Mouse (Mus musculus) 3T3-L1 (cell line): Measurements from ENCODE around the gene Cdh23.

Experiments used
- DNase-seq: peaks from one replicate; pipeline ENCODE4 v3.0.0-alpha.2; 2015; ENCODE audit warnings: low read depth, low spot score

Cdh23 gene

DNA sequence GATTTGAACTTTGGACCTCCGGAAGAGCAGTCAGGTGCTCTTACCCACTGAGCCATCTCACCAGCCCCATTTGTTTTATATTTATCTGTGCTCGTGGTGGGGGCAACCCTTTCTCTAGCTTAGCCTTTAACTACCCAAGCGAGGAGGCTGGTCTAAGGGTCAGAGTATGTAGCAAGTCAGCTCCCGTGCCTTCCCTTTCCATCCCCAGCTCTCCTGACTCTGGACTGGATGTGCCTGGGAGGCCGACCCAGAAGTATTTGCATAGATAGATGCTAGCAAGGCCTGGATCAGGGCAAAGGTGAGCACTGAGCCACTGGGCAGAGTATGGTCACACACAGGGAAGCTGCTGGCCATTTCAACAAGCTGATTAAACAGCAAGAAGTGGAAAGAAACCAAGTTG, 12.5 kb upstream of the Cdh23 start:
- no peak for DNase-seq

DNA sequence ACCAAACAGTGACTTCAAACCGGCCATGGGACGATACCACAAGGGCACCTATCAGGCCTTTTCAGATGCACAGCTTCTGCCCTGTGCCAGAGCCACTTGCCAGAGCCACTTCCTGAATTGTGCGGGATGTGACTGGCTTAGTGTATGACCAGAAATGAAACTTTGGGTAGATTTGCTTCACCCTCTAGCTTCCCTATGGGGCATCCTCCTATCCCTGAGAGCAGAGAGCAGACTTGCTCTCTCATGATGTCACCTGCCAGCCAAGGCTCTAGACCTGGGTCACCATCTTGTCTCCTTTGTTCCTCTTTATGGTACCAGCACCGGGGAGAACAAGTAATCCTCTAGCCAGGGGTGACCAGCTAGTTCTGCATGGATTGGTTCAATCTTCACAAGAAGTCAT, 10.0 kb upstream of the Cdh23 start:
- no peak for DNase-seq

DNA sequence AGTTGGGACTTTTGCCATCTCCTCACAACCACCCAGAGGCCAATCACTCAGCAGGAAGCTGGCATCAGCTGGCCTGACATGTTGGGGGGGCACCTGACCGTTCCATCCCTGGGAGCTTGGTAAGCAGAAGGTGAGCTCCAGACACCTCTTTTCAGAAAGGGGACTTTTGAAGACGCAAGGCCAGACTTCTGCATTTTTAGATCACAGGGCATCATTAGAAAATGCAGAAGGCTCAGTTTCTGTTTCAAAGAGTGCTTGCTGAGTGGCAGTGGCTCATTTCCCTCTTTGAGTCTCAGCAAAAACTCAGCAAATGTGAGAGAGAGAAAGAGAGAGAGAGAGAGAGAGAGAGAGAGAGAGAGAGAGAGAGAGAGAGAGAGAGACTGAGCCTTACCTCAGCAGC, 8.8 kb upstream of the Cdh23 start:
- no peak for DNase-seq

DNA sequence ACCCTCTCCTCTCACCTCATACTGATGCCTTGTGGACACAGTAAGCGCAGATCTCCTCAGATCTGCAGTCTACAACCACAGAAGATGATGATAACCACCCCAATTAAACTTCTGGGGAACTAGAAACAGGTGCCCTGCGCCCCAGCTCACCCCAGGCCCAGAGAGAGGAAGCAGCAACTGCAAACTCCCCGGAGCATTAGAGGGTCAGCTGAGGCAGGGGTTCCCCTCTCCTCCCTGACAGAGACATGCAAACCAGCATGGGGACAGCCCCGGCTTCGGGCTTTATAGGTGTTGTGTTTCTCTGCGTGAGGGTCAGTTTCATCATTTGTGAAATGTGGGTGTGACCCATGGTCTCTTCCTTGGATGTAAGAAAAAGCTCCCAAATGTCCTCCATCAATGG, 1.5 kb upstream of the Cdh23 start:
- no peak for DNase-seq

DNA sequence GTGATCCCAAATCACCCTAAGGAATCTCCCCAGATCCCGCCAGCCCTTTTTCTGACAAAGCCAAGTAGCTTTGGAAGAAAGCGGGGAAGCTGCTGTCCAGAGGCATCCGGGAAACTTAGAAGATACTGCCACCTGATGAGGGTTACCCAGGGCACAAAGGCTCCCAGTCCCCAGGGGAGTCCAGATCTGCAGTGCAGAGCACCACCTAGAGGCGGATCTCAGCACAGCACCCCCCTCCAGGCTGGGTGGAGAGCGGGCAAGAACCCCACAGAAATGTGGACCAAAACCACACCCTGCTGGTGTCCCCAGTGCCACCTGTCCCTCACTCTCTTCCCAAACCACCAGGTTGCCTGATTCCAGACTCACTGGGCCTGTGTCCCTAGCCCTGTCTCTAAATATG, 685 bp upstream of the Cdh23 start:
- peak; percentile 51 for DNase-seq

DNA sequence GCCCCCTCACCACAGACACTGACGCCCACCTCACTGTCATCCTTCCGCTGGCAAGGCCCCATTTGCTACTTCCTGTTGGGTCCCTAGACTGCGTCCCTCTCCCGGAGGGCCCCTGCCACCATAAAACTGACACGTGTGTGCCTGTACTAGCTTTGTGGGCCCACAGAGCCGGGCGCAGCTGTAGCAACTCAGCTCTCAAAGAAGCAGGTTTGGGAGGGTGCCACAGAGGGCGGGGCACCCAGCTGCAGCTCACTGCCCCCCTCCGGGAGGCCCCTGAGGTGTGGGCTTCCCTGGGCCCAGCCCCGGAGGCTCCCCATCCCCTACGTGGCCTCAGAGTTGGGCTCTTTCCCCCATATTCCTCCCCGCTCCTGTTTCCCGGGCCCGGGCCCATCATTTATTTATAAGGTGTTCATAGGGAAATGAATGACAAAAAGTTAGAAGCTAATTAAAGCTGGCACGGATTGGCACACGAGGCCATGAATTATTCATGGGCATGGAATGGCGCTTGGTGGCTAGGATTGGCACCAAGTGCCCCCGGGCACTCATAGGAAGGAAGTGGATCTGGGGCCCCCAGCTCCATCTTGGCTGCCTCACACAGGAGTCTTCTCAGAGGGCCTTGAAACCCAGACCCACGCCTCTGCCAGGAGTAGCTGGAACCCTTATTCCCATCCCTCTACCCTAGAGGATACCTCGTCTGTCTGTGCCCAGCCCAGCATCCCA, 4.5 kb downstream of the Cdh23 start:
- DNase-seq = no peak

DNA sequence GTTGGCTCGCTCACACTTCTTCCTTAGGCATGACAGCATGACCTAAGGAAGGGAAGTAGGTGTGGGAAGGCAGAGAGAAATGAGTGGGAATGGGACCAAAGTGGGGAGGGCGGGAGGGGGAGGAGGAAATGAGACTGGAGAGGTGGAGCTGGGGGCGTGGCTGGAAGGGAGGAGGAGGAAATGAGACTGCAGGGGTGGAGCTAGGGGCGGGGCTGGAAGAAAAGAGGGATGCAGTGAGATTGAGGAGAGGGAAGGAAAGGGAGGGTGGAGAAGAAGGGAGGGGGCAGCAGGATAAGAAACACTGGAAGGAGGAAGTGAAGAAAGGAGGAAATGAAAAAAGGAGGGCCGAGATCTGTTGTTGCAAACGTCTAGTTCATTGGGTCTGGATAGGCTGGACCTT, 5.3 kb downstream of the Cdh23 start:
- DNase-seq = no peak

DNA sequence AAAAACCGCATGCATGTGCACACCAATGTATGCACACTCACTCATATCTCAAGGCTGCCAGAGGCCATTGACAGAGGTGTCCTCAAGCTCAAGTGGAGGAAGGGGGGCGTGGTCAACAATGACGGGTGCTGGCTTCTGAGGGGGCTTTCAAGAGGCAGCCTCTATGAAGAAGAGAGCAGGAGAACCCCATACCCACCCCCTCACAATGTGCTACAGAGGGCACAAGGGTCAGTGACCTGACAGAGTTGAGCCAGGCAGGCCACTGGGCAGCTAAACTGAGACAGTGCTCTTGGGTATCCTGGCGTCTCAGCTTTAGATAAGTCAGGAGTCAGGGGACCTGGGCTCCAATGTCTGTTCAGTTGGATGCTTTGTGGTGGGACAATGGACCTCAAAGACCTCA, 6.9 kb downstream of the Cdh23 start:
- DNase-seq = no peak

DNA sequence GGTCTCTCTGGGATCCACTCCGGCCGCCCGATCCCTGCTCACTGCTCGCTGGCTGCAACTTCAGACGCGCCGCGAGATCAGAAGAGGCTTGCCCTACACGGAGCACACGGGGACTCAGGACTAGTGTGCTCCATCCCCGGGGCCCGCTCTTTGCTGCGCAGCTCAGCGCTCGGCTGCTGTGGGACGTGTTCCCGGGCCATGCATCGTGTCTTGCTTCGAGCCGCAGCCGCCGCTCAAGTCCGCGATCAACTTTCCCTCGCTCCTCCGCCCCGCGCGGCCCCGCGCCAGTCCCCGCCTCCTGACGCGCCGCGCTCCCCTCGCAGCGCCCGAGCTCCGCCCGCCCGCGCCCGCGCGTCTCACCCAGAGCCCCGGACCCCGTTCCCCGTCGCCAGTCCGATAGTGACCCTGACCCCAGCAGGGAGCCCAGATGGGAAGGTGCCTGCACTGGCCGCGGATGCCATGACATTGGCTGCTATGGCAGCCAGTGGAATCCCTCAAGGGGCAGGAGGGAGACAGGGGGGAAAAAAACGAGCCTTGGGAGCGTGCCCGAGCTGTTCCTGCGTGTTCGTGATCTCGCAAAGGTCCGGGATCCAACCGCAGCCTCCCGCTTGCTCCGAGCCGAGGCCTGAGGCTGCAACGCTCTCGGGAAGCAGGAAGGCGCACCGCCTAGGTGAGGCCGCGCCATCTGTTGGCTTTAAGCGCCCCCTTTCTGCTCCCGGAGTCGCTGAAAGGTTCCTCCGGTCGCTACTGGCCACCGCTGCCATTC, 9.1 kb downstream of the Cdh23 start:
- DNase-seq = no peak

DNA sequence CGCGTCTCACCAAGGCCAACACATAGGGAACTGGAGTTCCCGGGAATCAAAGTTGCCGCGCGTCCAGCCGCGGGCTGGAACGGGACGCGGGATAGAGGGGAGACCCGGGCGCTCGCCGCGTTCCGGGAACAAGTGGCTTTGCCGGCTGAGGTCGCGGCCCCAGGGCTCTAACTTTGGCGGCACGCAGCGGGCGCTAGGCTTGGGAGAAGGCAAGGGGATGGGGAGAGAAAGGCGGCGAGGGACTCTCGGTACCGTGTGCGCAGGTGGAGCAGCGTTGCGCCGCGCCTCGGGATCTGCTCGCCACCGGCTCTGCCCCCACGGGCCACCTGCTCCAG, 9.7 kb downstream of the Cdh23 start:
- DNase-seq = no peak

DNA sequence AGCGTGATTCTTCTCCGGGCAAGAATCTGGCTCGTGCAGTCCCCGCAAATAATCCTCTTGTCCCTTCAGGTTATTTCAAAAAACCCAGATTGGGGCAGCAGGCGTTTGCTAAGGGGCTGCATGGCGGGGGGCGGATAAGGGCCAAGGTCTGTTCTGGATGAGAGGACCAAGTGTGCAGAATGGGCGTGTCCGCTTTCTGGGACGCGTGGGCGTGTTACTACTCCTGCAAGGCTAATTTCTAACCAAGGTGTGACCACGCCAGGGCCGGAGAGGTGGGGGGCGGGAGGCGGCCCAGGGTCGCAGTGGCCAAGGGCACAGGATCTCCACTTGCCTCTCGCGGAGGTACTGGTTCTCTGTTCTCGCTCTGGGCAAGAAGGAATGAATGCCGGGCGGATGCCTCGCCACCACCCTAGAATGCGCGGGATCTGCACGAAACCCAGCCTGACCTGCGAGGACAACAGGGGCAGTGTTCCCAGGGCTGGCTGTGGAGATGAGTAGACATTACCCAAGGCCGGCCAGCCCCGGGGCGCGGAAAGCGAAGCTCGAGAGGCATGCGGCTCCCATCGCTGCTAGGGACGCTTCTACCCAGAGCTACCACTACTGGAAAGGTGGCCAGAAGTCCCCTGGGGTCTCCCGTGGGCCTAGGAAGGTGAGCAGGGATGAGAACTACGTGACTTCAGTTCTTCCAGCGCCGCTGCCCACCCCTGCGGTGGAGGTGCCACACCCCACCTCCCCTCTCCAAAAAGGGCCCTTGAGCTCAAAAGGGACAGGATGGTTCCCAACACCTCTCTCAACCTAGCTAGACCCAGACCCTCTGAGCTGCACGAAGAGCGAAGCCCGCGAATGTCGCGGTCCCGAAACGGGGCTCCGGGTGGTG, 10.3 kb downstream of the Cdh23 start:
- no peak for DNase-seq

DNA sequence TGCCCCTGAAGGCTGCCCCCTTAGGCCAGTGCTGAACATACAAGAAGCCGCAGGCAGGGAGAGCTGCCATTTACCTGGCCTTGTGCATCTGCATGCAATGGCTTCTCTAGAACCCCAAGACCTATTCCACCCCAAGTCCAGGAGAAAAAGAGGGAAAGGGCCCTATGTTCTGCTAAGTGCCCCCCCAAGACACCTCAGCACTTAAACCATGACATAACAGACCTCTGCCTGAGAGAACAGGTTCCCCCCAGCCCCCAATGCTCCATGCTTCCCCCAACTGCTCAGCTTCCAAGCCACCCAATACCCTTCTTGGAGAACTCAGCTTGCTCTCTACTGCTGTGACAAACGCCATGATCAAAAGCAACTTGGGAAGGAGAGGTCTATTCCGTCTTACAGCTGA, 17.4 kb downstream of the Cdh23 start:
- DNase-seq = no peak

DNA sequence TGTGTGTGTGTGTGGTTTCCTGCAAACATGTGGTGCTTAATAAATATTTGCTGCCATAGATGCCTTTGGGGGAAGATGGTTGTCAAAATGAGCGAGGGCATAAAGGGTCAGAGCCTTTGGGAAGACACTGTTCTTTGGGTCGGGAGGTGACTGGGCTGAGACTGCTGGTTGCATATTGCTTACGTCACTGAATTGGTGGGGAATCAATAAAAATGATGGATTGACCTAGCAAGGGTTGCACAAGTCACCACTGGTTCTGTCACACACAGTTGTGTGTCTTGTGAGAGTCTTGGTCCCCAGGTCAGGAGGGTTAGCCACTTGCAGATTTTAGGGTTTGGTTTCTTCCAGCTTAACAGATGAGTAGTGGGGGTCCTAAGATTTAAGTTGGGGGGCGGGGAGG, 19.0 kb downstream of the Cdh23 start:
- no peak for DNase-seq

DNA sequence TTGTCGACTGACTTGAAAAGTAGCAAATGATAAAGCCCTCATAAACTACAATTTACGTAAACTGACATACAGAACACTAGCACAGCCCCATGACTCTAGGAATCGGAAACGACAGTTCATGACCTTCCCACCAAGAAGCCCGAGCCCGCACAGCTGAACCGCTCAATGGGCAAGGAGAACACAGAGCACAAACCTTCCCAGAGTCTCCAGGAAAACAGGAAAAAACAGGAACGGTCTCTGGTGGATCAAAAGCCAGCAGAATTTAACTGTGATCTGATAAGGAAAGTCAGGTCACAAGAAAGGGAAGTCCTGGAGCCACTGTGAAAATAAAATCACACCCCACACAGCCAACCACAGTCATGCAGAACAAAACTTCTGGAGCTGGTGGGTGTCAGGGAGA, 26.1 kb downstream of the Cdh23 start:
- no peak for DNase-seq

DNA sequence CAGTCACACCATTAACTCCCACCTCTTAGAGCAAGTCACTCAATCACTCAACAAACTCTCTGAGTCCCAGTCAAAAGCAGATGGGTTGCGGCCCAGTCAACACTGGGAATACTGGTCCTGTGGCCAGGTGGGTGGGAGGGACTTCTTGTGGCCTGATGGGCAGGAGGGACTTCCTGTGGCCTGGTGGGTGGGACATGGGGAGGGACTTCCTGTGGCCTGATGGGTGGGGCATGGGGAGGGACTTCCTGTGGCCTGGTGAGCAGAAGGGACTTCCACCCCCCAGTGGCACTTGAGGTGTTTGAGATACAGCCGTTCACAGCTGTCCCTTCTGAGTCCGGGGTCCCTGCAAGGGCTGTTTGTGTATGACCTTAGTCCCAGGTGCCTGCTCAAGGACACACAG, 27.7 kb downstream of the Cdh23 start:
- no peak for DNase-seq

DNA sequence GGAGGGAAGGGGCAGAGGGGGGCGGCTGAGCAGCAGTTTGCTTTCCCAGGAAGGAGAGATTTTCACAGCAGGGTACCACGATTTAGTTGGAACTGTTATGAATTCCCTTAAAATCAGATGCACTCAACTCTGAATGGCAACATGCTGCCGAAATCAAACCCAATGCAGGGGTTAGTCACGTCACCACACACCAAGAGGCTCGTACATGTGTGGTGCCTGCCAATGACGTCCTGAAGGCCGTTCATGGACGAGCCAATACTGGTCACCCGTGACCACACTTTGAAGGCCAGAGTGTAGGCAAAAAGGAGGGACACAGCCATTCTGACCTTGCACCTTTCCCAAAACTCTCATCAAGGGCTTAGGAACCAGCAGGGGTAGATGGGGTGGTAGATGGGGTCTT, 35.3 kb downstream of the Cdh23 start:
- DNase-seq = no peak

DNA sequence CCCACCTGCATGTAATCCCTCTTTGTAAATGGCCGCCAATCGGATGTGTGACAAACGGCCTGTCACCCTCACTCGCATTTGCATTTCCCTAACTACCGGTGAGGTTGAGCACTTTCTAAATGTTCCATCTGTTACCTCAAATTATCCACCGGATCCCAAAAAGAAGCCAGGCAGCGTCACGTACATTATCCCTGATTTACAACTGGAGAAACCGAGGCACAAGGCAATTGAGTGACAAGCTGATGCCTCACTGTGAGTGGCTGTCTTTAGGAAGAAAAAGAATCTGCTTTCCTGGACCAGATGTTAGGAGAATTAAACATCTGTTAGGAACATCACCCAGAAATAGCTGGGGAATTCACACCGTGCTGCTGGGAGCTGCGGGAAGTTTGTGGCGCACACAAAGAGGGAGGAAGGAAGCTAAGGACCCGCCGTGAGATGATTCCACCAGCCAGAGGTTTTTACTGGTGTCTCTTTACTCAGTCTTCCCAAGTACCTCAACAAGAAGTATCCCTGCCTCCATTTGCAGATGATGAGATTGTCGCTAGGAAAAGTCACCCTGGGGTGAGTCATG, 36.8 kb downstream of the Cdh23 start:
- DNase-seq = no peak

DNA sequence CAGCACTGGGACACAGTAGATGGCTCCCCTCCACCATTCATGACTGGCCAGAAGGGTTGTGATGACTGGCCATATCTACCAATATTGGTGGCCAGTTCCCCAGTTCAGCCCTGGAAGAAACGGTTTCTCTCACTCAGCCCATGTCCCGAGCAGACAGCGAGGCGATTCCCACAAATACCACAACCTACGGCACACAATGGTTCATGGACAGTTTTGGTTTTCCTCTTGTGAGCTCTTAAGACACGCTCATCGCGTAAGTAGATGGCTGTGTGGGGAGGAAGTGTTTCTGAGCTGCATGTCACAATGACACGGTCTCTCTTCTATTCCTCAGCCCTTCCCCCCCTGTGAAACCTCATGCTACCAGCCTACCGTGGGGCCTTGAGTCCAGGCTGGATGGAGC, 38.1 kb downstream of the Cdh23 start:
- no peak for DNase-seq

DNA sequence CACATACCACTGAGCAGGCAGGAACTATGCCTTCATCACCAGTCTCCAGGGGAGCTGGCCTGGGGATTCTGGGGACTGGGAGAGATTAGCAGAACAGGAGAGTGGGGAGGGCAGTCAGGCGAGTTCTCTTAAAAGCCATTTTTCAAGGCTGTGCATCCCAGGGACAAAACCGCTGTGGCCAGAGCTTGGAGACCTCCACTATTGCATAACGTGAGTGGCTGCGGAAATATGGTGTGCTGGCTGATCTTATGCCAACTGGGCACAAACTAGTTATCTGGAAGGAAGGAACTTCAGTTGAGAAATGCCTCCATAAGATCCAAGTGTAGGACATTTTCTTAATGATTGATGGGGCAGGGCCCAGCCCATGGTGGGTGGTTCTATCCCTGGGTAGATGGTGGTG, 42.6 kb downstream of the Cdh23 start:
- DNase-seq = no peak

DNA sequence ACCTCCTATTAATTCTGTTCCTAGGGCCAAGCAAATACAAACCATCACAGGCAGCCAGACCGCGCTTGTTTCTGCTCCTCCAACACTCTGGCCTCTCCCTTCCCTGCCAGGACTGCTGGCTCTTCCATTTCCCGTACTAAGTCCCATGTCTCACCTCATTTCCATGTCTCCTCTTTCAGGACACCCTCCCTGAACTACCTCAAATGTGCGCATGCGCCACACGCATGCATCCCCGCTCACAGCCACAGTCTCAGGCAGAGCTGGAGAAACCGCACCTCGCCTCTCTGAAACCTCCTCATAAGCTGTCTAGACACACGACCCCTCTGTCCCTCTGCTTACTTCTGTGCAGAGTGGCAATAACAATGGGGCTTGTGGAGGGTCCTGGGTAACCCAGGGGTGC, 43.2 kb downstream of the Cdh23 start:
- no peak for DNase-seq

DNA sequence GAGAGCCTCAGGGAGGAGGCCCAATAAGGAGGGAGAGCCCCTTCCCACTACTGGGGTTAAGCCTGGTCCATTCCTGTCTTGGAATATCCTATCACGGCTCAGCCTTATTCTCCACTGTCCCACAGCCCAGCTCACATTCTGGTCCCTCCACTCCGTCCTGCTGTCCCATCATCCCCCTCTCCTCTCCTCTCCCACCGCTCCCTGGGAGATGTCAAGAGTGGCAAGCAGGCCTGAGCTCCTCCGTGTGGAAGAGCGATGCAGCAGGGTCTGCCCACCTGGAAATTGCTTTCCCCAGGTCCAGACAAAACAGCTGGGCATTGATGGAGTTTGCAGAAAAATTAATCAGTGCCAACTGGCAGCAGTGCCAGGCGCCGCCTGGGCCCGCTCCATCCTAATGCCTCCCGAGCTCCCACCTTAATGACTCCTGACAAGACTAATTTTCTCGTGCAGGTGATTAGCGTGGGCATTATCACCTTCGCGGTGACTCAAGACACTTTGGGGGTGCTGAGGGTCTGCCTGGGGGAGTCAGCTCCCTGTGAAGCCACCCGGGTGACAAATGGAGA, 52.1 kb downstream of the Cdh23 start:
- DNase-seq = no peak

DNA sequence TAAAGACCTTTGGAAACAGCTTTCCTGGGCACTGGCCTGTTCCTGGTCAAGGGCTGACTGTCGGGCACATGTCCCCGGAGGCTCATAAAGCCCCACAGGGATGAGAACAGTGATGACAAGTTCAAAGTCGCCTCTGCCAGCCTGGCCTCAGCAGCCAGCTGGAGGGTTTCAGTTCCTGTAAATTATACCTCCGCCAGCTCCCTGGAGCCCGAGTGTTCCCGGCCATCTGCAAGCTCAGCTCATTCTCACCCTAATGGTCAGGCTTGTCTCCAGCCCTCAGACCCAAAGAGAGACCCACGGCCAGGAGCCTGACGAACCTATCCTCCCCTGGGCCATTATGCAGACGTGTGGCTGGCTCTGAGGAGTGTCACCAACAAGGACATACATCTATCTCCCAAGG, 57.0 kb downstream of the Cdh23 start:
- DNase-seq = no peak
